Mouse (Mus musculus): ENCODE data around the gene 1500009L16Rik. TPM values are rescaled to one million over a fixed set of nuclear protein-coding genes. Genes with fewer than 3 reads are reported as not detected.

Gene 1500009L16Rik
- polyA plus RNA-seq (2015; fragmentation: Illumina TruSeq; extraction: RNeasy Lipid Tissue Mini Kit (QIAGEN cat#74804); ENCODE audit: insufficient read depth, low replicate concordance), result 0.88 TPM

GRCm38 (mm10) chr10:83722579-83723031, at the start of gene 1500009L16Rik:
Gene 1500009L16Rik, plus strand, starts transcription at chr10:83722865.

Other genes with a start within 250 kb of the 1500009L16Rik start
- 0.14 TPM for gene Aldh1l2, start 188.7 kb upstream of the 1500009L16Rik start, polyA plus RNA-seq (2015; fragmentation: Illumina TruSeq; extraction: RNeasy Lipid Tissue Mini Kit (QIAGEN cat#74804); ENCODE audit: insufficient read depth, low replicate concordance)
- 56.9 TPM for gene Washc4, start 179.1 kb upstream of the 1500009L16Rik start, polyA plus RNA-seq (2015; fragmentation: Illumina TruSeq; extraction: RNeasy Lipid Tissue Mini Kit (QIAGEN cat#74804); ENCODE audit: insufficient read depth, low replicate concordance)
- gene Appl2, start 74.1 kb upstream of the 1500009L16Rik start, polyA plus RNA-seq (2015; fragmentation: Illumina TruSeq; extraction: RNeasy Lipid Tissue Mini Kit (QIAGEN cat#74804); ENCODE audit: insufficient read depth, low replicate concordance), result 110 TPM